Mouse (Mus musculus): ENCODE measurements around the gene Fcgrt.
"Not testable (repeated sequence)": the region's sequence is repeated elsewhere in the genome, so short reads cannot be mapped to it uniquely, and the experiment has no call there.

Gene Fcgrt

DNA sequence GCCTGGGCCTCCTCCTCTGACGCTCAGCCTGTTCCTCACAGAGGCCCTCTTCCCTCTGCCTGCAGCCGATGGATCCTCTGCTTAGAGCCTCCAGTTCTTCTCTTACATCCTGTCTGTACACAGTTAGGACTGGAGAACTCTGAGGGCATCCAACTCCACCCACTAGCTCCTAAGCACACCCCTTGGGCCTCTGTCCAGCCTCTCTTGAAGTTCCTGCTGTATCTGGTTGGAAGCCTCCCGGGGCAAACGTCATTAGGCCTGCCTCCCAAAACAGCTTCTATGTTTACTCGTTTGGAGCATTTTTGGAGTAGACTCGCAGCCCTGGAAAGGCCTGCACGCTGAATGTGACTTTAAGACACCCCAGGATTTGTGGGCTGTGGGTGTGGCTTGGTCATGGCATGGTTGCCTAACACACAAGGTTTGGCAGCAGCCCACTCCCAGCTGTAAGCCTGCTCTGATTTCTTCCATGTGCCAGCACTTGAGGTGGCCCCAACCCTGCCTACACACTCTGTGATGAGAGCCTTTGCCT lies at the start of gene Fcgrt:
Gene Fcgrt (minus strand): TSS at position 200 of the 529 bp plus-strand sequence.
- peak in 1 of 2 experiments; percentile 42 for DNase-seq (ENCODE audit: low spot score in 2 of 2)

DNA sequence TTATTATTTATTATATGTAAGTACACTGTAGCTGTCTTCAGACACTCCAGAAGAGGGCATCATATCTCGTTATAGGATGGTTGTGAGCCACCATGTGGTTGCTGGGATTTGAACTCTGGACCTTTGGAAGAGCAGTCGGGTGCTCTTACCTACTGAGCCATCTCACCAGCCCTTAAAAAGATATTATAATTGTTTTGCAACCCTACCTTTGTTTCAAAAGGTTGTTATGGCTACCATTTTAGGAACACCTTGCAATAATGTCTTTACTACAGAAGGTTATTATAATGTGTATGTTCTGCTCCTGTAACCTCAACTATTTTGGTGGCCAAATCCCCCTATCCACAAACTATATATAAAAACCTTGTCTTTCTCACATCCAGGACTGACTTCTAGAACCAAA lies 49.4 kb upstream of the Fcgrt start:
- DNase-seq (ENCODE audit: low spot score in 2 of 2): not testable (repeated sequence)

DNA sequence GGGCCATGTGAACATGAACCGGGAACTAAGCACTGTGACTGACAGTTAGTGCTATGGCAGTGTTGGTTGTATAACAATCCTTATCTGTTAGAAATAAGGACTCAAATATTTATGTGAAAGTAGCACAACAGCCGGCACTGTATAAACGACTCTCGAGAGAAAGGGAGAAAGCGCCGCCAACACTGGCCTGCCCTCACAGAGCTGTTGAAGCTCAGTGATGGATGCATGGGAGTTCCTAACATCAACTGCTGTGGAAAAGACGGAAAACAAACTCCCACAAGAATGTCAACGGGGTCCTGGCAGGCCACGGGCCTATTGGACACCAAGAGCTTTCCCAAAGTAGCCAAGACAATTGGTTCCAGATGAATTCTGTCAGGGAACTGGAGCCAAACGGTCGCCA lies 47.7 kb upstream of the Fcgrt start:
- no peak for DNase-seq (ENCODE audit: low spot score in 2 of 2)

DNA sequence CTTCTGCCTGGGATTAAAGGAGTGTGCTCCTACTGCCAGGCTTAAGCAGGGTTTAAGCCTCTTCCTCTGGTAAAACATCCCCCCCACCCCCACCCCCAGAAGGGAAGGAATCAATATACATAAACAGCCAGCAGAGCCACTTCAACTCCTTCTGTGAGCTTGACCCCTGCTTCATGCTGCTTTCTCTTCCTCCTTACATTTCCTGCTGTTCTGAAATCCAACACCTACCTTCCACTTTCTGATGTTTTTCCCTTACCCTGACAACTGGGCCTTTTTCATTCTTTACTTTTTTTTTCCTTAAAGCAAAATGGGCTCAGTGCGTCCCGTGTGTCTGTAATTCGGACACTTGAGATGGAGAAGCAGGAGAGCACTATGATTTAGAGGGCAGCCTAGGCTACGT lies 46.7 kb upstream of the Fcgrt start:
- no peak for DNase-seq (ENCODE audit: low spot score in 2 of 2)

DNA sequence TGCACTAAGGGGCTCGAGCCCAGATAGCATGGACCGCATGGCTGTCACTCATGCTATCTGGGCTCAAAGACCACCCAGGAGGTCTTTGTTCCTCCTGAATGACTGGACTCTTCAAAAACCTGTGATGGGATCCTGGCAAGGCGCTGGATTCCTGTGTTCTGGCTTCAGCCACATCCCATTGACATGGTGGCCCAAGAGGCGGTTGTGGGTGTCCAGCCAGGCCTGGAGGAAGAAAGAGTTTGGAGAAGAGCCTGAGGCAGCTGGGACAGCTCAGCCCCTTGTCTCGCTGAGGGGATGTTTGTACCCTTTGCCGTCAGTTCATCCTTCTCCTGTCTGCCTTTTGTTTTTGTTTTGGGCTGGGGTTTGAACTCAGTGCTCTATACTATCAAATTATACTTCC lies 45.9 kb upstream of the Fcgrt start:
- no peak for DNase-seq (ENCODE audit: low spot score in 2 of 2)

DNA sequence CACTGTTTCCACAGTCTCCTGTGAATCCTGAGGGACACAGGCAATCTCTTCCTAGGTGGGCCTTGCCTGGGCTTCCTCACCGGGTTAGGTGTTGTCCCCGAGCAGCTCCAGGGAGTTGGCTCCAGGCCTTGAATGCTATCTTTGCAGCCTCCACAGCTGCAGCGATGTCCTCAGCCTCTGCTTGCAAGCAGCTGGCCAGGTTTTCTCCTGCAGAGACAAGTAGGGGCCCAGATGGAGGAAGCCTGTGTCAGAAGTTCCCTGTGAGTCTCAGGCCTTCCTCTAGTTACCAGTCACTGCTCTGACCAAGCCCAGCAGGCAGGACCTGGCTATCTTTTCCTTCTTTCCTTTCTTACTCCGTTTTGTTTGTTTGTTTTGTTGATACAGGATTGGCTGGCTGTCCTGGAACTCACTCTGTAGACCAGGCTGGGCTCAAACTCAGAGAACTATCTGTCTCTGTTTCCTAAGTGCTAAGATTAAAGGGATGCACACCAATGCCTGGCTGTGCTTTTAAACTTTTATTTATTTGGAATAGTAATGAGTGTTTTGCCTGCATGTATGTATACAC lies 45.0 kb upstream of the Fcgrt start:
- DNase-seq (ENCODE audit: low spot score in 2 of 2): no peak

DNA sequence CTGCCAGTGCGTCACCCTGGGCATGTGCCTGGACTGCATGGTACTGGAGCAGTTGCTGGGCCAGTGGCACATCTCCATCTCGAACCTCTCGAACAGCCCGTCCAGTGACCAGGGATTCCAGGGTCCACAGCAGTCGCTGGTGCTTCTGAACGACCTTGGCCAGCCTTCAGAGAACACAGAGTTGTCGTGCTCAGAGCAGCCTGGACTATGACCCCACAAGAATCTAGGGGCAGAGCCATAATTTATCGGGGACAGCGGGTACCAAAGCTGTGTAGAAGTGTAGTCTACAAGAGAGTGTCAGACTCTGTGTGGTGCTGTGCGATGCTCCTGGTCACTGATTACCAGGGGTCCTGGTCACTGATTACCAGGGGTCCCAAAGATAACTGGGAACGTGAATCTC lies 44.2 kb upstream of the Fcgrt start:
- no peak for DNase-seq (ENCODE audit: low spot score in 2 of 2)

DNA sequence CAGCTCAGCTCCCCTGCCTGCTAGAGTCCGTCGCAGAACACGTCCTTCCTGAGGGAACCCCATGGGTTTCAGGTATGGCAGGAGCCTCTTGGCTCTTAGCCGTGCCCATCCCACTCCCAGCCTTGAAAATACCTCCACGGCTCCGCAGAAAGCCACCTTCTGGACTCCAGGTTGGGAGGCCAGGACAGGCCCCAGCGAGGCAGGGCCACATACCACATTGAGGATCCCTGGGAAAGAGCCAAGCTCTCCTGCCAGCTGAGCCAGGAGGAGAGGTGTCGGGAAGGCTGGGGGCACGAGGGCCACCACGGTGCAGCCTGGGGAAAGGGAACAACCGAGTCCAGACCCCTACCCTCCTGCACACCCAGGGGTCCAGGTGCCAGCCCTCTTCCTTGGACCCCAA lies 43.6 kb upstream of the Fcgrt start:
- DNase-seq (ENCODE audit: low spot score in 2 of 2): no peak

DNA sequence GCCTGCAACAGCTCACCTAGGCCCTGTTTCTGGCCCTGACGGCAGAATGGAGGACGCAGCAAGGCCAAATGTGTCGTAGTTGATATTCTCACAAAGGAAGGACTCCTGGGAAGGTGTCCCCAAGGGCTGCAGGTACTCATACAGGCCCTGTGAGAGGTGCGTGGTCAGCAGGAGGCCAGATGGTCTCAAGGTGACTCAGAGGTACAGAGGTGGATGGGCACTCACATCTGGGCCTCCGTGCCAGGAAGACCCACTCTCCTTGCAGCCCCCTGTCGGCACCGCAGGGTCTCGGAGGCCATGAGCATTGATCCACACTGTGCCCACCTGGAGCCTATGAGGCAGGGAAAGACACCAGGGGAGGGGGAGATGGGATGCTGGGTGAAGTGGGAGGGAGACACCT lies 41.8 kb upstream of the Fcgrt start:
- DNase-seq (ENCODE audit: low spot score in 2 of 2): no peak

DNA sequence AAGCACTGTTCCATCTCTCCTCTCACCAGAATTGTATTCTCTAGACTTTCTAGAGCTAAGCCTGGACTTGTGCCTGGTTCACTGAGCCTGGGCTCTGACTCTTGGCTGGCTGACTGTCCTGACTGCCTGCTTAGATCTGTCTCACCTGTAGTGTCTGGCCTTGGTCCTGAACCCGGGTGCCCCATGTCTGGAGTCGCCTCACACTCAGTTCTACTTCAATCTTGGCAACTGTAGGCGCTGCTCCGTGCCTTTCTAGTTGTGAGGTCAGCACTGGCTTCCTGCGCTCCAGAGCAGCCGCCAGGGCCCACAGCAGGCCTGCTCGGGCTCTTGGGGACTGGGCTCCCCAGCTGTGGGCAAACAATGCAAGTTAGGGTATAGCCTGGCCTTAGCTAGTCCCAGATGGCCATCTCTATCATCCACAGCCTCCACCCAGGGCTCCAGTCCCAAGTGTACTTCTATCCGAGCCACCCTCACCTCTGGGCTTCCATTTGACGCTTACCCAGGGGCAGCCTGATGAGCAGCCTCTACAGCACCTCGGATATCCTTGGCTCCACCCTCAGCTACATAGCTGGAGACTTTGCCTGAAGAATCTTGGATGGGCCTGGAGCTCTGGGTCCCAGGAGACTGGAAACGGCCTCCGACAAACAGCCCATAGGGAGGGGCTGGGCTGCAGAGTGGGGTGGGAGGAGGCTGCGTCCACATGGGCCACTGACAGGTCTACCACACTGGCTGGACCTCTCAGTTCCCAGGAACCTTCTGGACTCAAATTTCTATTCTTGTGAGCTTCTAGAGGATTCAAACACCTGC lies 40.9 kb upstream of the Fcgrt start:
- DNase-seq (ENCODE audit: low spot score in 2 of 2): no peak

DNA sequence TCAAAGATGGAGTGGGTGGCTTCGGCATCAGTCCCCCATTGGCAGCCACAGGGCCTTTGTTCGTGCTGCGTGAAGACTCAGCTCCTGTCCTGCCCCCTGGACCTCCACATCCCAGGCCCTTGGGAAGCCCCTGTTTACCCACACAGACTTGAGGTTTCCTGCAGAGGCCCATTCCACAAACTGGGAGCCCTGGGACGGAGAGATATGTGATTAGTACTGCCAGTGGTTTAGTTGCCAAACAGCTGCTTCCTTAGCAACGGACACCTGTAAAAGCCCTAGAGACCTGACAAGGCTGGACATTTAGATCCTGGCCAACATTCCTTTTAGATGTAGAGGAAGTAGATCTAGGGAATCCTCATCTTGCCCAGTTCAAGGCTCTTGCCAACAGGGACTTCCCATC lies 38.3 kb upstream of the Fcgrt start:
- DNase-seq (ENCODE audit: low spot score in 2 of 2): no peak

DNA sequence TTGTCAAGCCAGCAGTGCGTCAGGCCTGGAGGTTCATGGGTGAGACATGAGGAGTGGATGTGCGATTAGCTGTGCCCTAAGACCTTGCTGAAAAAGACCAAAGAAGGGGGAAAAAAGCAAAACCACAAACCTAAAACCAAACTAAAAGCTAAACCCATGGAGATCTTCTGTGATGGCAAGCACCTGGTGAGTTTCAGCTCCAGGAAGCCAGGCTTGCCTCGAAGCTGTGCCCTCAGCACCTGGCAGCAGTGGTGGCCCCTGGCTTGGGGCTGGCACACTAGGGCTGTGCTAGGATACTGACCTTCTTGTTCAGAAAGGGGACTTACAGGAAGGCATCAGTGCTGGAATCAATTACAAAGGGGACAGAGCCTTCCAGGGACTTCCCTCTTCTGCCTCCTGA lies 37.7 kb upstream of the Fcgrt start:
- DNase-seq (ENCODE audit: low spot score in 2 of 2): no peak

DNA sequence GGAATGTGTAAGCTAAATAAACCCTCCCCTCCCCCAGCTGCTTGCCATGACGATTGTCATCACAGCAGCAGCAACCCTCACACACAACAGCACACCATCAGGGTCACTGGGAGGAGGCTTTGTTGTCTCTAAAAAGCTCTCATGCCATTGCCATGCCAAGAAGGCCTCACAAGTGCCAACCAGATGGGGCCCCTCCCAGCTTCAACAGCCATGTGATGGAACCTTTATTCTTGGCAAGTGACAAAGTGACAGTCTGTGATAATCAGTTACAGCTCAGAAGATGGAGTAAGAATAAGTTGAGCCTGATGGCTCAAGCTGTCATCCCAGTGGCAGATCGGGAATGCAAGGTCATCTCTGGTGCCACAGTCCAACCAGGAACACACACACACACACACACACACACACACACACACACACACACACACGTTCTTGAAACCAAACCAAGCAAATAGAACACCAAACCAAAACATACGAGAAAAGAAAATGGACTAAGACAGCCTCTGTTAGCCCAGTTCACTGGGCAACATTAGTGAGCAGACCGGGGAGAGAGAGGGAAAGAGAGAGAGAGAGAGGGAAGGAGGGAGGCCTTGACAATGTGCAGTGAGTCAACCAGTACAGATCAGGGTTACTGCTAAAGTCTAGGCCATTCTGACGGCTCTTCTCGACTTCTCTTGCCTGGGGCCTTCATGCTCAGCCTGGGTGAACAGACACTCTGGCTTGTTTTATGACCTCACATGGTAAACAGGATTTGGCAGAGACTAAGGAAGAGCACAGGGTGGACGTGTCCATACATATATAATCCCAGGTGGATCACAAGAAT lies 36.5 kb upstream of the Fcgrt start:
- no peak for DNase-seq (ENCODE audit: low spot score in 2 of 2)

DNA sequence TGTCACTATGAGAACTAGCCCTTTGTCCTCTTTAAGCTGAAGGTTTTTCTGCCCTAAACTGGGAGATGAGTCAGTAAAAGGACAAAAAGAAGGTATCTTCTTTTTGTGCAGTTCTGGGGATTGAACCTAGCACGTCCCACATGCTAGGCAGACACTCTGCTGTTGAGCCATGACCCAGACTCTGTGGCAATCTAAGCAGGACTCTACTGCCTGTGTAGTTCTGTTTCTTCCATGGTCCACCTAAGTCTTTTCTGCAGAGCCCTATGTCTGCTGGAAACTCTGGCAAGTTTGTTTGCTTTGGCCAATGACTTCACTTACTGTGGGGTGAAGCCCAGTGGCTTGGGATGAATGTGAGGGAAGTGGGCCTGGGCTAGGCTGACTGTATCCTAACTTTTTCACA lies 34.8 kb upstream of the Fcgrt start:
- DNase-seq (ENCODE audit: low spot score in 2 of 2): no peak

DNA sequence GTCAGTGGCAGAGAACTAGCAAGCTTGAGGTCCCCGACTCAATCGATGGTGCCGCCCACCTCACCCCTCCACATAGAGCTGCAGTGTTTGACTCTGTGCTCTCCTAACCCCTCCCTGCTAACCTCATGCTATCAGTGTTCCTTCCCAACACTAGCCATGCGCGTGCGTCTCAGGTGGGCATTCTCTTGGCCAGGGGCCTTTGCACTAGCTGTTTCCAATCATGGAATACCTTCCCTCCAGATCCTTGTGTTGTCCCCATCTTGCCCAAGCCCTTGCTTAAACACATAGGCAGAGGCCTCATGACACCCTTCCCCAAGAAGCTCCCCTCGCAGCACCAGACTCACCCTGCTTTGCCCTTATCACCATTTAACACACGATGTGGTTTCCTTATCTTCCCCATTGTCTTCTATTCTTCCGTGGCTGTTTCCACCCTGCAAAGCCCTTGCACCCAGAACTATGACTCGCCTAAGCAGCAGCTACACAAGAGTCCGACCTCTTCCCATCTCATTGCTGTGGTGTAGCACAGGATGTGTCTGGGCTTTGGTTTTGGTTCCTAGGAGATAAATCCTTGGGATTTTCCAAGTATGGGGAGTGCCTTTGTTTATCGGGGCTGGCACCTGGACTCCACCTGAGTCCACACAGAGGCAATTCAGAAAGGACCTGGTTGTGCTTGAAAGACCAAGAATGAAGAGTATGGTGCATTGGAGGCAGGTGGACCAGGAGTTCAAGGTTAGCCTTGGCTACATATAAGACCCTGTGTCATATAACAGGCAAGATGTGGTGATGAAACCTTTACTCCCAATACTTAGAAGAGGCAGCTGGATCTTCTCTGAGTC lies 33.7 kb upstream of the Fcgrt start:
- no peak for DNase-seq (ENCODE audit: low spot score in 2 of 2)

DNA sequence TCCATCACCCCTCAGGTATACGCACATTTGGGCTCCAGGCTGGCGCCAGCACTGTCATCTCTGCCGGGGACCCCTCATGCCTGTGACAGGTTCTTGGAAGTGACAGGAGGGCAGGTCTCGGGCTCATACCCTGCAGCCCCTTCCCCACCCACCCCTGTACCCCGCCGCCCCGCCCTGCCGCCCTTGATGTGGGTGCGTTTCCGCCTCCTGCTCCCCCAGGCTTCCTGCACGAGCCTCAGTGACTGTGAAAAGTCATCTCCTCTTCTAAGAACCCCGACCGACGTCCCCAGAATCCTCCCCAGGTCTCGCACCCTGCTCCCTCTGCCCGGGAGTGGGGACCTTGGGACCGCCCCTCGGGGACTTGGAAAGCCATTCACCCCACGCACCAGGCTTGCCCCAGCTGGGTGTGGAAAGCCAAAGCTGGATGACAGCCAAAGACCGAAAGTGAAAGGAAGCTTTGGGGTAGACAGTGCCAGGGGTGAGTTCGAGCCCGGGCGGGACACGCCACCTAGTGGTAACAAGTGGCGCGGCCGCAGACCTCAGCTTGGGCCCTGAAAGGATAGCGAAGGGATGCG lies 32.4 kb upstream of the Fcgrt start, which contains the start of the genes Gm45713 and Flt3l:
Gene Gm45713 (minus strand): TSS at position 239 of the 575 bp plus-strand sequence.
Gene Flt3l (minus strand): TSS at position 440 of the 575 bp plus-strand sequence.
- peak; percentile 78 to 91 for DNase-seq (ENCODE audit: low spot score in 2 of 2)

DNA sequence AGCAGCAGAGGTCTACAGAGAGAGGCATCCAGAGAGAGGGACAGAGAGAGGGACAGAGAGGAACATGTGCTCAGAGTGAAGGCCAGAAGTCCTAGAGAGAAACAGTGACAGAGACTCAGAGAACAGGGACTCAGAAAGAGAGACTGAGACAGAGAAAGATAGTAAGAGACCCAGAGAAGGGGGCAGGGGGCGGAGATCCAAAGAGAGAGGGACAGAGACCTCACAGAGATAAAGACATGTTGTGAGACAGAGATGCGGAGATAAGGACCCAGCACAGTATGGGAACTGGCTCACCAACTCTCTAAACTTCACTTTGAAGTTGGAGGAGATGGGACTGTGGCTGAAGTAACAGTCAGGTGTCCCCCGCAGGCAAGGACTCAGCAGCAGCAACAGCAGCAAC lies 31.7 kb upstream of the Fcgrt start:
- no peak for DNase-seq (ENCODE audit: low spot score in 2 of 2)

DNA sequence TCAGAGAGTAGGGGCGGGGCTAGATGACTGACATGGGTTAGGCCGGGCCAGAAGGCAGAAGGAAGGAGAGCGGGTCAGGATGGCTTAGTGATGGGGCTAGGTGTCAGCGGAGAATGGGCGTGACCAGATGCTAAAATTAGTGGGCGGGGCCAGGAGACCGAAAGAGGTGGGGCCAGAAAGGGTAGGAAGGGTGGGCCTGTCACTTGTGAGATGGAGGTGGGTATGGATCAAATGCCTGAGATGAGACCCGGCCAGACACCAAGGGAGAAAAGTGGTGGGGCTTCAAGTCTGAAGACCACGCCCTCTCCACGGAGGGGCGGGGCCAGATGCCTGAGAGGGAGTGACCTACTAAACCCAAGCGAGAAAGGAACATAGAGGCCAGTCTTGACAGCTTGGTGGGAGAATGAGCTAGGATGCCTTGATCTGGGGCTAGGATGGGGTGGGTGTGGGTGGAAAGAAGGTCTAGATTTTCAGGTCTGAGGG lies 30.9 kb upstream of the Fcgrt start:
- DNase-seq (ENCODE audit: low spot score in 2 of 2): no peak

DNA sequence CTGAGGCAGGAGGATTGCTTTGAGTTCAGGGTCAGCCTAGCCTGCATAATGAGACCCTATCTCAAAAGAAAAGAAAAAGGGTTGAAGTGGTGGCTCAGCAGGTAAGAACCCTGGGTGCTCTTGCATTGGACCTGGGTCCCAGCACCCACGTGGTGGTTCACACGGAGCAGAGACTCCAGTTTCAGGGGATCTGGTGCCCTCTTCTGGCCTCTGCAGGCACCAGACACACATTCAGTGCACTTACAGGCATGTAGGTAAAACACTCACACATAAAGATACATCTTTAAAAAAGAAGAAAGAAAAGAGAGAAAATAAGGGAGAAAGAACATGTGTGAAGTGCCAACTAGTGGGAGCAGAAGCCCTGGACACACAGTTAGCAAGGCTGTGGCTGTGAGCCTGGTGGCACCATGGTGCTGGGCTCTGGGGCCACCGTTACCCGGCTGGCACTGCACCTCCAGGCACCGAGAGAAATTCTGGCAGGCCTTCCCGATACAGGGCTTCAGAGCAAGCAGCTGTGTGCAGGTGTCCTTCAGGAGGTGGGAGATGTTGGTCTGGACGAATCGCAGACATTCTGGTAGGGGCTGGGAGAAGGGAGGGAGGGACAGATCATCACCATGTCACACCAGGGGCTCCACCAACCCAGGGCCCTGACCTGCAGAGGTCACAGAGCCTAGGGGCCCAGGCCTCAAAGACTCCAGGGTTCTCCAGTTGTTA lies 30.0 kb upstream of the Fcgrt start:
- no peak for DNase-seq (ENCODE audit: low spot score in 2 of 2)

DNA sequence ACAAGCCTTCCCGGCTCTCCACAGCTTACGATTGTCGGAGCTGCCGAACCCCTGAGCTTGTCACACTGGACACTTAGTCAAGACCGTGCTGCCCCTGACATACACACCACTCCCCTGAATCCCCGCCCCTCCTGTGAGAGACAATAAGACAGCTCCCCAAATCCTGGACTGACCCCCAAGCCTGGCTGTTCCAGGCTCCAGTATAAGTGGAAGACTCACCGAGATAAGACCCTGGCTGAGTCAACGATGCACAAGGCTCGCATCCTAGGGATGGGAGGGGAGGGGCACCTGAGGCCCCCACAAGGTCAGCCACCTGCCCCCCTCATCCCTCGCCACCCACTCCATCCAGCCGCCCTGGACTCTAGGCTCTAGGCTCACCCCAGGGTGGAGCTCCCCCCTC lies 28.2 kb upstream of the Fcgrt start:
- no peak for DNase-seq (ENCODE audit: low spot score in 2 of 2)
